Mouse (Mus musculus) embryonic fibroblast, embryonic 13.5 days (primary cell): ENCODE measurements around the gene Nat9.

Experiments used
- CTCF ChIP-seq: IDR thresholded peaks from 2 replicates; pipeline ENCODE4 v1.5.1; 2011; ENCODE audit warnings: mild to moderate bottlenecking, control low read depth, low read length, moderate library complexity, borderline replicate concordance; ENCODE audit not compliant: insufficient read depth
- POLR2A ChIP-seq: IDR thresholded peaks from 2 replicates; pipeline ENCODE4 v1.6.1; 2011; ENCODE audit warnings: low read depth, mild to moderate bottlenecking, control low read depth, low read length, moderate library complexity

GRCm38 (mm10) chr11:115200520-115200919, 12.9 kb upstream of the Nat9 start:
- no peak for TF ChIP-seq POLR2A
- no peak for TF ChIP-seq CTCF
